Mouse (Mus musculus) neural tube, embryonic 12.5 days (tissue): Measurements from ENCODE around the gene Max. TPM values are rescaled to one million over a fixed set of nuclear protein-coding genes. Genes with fewer than 3 reads are reported as not detected.

Experiments
- ATAC-seq: fragments of 200-750 bp; cut with Nextera tagmentation; 2 replicates; pipeline ENCODE4 v1.8.0; 2017; ENCODE audit warnings: low read depth, mild to moderate bottlenecking, moderate TSS enrichment, moderate library complexity; ENCODE audit not compliant: low FRiP score
- H3K27ac ChIP-seq: fragments of 300-500 bp; sonication (generic); 2 replicates; pipeline ENCODE4 v1.5.1; 2016
- H3K27me3 ChIP-seq: fragments of 300-500 bp; sonication (generic); replicated peaks from 2 replicates; pipeline ENCODE4 v1.6.1; 2016; ENCODE audit warnings: mild to moderate bottlenecking
- H3K36me3 ChIP-seq: fragments of 300-500 bp; sonication (generic); 2 replicates; pipeline ENCODE4 v1.6.1; 2016; ENCODE audit warnings: mild to moderate bottlenecking
- H3K4me1 ChIP-seq: fragments of 300-500 bp; sonication (generic); 2 replicates; pipeline ENCODE4 v1.6.1; 2016
- H3K4me2 ChIP-seq: fragments of 300-500 bp; sonication (generic); replicated peaks from 2 replicates; pipeline ENCODE4 v1.6.1; 2016; ENCODE audit warnings: mild to moderate bottlenecking
- H3K4me3 ChIP-seq: fragments of 300-500 bp; sonication (generic); 2 replicates; pipeline ENCODE4 v1.5.1; 2016
- H3K9ac ChIP-seq: fragments of 300-500 bp; sonication (generic); 2 replicates; pipeline ENCODE4 v1.6.1; 2016; ENCODE audit warnings: mild to moderate bottlenecking
- H3K9me3 ChIP-seq: fragments of 300-500 bp; sonication (generic); 2 replicates; pipeline ENCODE4 v1.6.1; 2016; ENCODE audit warnings: mild to moderate bottlenecking
- WGBS: fragments of 180-500 bp; shearing (Covaris S2); methylation state at CpG from one replicate; pipeline ENCODE4 v1.1.7; 2016; 5-methylcytosine and 5-hydroxymethylcytosine counted together
- polyA plus RNA-seq: library from polyadenylated mRNA; unstranded; fragments of >200 nt; fragmentation: Nextera tagmentation; extraction: Ambion mirVana; gene quantifications from 2 replicates; pipeline ENCODE4 v1.2.1, GENCODE M21; 2016

The Max gene
- polyA plus RNA-seq, 1 experiment from 2014 or later, result 15.4 TPM

DNA sequence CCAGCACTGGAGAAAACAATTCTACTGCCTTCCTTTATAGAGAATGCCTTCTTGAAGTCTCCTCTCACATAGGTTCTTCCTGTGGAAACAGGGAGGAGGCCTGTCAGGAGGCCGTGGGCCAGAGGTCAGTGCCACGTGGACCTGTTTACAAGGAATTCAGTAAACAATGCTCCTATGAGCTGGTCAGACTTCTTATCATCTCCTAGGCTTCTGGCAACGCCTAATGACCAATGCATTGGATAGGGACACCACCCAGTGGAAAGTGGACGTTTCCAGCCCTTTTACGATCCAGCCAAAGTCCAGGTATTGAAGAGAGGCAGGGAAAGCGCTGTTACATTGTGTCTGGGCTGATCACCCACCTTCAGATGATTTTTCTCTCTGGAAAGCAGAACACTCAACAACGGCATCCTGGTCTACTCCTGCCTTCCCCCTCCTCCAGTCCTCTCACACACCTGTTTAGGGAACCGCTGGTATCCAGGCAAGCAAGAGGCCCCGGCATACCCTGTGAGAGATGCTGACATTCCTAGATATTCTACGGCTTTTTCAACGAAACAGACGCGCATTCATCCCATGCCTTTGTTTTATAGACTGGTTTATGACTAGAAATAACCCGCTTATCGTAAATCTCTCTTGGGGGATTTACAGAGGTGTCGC is 20.9 kb upstream of the Max start:
- no peak overlapping the region for H3K4me3 ChIP-seq
- H3K9me3 ChIP-seq, result no peaks in the 10 kb centered on the region
- 43% methylated on average over 16 of the region's 16 CpGs for WGBS
- peak; percentile 44; the same call in 1 of the 2 replicates for ATAC-seq
- peaks cover 8% of the 10 kb centered on the region for H3K4me1 ChIP-seq
- H3K4me2 ChIP-seq, result no peak overlapping the region; the same call in 1 of the 2 replicates
- no peaks in the 10 kb centered on the region for H3K27me3 ChIP-seq
- no peak overlapping the region for H3K9ac ChIP-seq
- H3K36me3 ChIP-seq, result no peaks in the 10 kb centered on the region
- H3K27ac ChIP-seq, result no peak overlapping the region

DNA sequence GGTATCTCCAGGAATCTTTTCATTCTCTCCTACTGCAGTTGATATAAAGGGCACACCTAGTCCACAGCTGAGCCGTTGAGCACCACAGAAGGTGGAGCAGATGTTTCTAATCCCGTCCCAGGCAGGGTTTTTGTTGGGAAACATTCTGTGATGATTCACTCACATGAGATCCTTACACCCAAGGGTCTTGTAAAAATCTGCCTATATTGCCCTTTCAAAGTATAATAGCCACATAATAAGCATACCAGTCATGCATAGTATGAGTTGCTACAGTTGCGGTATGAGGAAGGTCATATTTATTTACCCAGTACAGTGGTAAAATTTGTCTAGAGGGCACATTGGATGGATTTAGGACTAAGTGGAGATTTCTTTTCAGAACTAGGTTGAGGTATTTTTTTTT is 17.5 kb upstream of the Max start:
- H3K4me2 ChIP-seq, result no peak overlapping the region
- H3K27me3 ChIP-seq, result no peaks in the 10 kb centered on the region
- no peaks in the 10 kb centered on the region; the same call in 1 of the 2 replicates for H3K9me3 ChIP-seq
- no peak overlapping the region for H3K9ac ChIP-seq
- no peaks in the 10 kb centered on the region for H3K36me3 ChIP-seq
- no peak for ATAC-seq
- WGBS, result 66% methylated on average over 3 of the region's 3 CpGs
- H3K4me3 ChIP-seq, result no peak overlapping the region
- peaks cover 8% of the 10 kb centered on the region for H3K4me1 ChIP-seq
- H3K27ac ChIP-seq, result no peak overlapping the region

DNA sequence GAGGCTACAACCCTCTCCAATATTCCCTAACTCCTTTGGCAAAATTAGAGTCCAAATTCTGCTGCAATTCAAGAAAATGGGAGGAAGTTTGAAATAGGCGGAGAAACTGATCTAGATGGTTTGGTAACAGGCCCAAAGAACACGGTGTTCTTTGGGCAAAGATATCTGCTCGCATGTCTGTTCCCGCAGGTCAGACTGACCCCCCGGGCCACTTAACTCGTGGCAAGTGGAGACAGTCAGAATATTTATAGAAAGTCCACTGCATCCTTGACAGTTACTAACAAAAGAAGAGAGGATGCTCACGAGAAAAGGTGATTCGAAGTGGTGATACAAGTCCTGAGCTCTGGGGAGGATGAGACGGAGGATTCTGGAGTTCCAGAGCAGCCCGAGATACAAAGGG is 10.7 kb upstream of the Max start:
- Histone ChIP-seq H3K4me1 (no peaks in the 10 kb centered on the region), H3K9ac (no peak overlapping the region), H3K36me3 (no peaks in the 10 kb centered on the region), H3K4me2 (no peak overlapping the region), H3K9me3 (no peaks in the 10 kb centered on the region; the same call in 1 of the 2 replicates), H3K27me3 (no peaks in the 10 kb centered on the region), H3K27ac (no peak overlapping the region), H3K4me3 (no peak overlapping the region)
- no peak for ATAC-seq
- WGBS, result 88% methylated on average over 10 of the region's 10 CpGs

DNA sequence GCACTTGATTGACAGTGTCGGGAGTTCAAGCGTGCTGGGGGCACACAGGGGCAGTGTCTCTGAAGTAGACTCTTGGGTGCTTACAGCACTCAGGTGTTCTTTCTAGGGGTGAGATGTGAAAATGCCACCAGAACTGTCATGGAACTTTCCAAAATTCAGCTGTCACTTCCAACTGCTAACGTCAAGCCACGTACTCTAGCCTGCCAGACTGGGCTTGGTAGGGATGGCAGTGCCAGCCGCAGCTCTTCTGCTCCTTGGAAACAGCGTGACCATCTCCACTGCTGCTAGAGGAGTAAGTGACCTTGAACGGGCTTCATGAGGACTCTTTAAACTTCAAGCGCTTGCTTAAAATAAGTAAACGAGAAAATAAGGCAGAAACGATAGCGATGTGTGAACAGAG is 10.2 kb upstream of the Max start:
- Histone ChIP-seq H3K27me3 (no peaks in the 10 kb centered on the region), H3K4me2 (no peak overlapping the region), H3K4me1 (no peaks in the 10 kb centered on the region), H3K36me3 (no peaks in the 10 kb centered on the region), H3K4me3 (no peak overlapping the region), H3K9me3 (no peaks in the 10 kb centered on the region; the same call in 1 of the 2 replicates), H3K9ac (no peak overlapping the region), H3K27ac (no peak overlapping the region)
- ATAC-seq, result no peak
- WGBS, result 93% methylated on average over 11 of the region's 11 CpGs

DNA sequence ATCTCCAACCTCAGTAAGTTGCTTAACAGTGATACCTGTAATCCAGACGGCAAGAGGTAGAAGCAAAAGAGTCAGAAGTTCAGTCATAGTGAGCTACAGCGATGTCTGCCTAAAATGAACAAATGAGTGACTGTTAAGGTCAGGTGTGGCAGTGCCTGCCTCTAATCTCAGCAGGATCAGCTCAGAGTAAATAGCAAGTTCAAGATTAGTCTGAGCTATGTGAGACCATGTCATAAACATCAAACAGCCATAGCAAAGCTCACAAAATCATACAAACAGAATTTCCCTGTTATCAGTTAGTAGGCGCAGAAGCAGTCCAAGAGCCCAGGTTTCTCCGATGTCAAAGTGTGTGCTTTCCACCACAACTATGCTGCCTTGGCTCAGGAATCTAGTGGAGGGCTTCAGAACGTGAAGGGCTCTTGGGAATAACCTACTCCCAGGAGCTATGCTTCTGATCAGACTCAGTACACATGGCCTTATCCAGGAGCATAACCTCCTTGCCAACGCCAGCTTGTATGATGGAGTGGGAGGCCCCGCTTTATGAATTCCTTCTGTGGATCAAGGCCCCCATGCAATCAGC is 9.7 kb upstream of the Max start:
- Histone ChIP-seq H3K36me3 (no peaks in the 10 kb centered on the region), H3K9ac (no peak overlapping the region), H3K4me3 (no peak overlapping the region), H3K27ac (no peak overlapping the region), H3K27me3 (no peaks in the 10 kb centered on the region), H3K9me3 (no peaks in the 10 kb centered on the region; the same call in 1 of the 2 replicates), H3K4me2 (no peak overlapping the region), H3K4me1 (no peaks in the 10 kb centered on the region)
- no peak for ATAC-seq
- WGBS, result 89% methylated on average over 7 of the region's 7 CpGs

DNA sequence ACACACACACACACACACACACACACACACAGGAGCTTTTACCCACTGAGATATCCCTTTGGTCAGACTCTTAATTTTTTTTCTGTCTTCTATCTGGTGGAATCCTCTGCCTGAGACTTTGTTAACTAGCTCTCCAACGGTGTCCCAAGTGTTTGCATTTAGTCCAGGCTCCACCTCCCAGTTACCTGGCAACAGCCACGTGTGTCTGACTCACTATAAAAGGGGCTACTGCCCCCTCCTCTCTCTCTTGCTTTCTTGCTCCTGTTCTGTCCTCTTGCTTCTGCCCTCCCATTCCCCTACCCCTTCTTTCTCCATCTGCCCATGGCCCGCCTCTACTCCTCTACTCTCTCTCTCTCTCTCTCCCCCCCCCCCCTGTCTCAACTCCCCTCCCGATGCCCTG is 3.9 kb upstream of the Max start:
- ATAC-seq, result no peak
- 3% methylated on average over 4 of the region's 4 CpGs for WGBS
- no peaks in the 10 kb centered on the region for H3K9me3 ChIP-seq
- H3K27ac ChIP-seq, result no peak overlapping the region
- no peak overlapping the region for H3K4me3 ChIP-seq
- H3K4me2 ChIP-seq, result no peak overlapping the region; the same call in 1 of the 2 replicates
- H3K4me1 ChIP-seq, result peaks cover 4% of the 10 kb centered on the region
- H3K36me3 ChIP-seq, result no peaks in the 10 kb centered on the region
- no peak overlapping the region for H3K9ac ChIP-seq
- H3K27me3 ChIP-seq, result no peaks in the 10 kb centered on the region

DNA sequence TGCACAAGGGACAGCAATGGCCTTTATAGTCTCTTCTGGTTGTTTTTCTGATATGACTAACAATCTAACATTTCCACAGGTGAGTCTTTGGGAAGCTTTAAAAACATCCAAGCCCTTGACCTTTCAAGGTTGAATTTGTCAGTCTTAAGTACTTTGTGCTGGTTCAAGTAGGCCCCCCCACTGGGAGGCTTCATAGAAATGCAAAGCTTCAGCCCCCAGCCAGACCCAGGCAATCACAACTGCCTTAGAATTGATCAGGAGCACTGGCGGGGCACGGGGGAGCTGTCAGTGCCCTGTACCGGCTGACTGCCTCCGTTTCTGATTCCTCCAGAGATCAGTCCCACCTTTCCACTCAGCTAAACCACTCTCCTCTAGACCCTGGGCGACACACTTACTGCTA is 3.1 kb upstream of the Max start:
- no peaks in the 10 kb centered on the region for H3K36me3 ChIP-seq

DNA sequence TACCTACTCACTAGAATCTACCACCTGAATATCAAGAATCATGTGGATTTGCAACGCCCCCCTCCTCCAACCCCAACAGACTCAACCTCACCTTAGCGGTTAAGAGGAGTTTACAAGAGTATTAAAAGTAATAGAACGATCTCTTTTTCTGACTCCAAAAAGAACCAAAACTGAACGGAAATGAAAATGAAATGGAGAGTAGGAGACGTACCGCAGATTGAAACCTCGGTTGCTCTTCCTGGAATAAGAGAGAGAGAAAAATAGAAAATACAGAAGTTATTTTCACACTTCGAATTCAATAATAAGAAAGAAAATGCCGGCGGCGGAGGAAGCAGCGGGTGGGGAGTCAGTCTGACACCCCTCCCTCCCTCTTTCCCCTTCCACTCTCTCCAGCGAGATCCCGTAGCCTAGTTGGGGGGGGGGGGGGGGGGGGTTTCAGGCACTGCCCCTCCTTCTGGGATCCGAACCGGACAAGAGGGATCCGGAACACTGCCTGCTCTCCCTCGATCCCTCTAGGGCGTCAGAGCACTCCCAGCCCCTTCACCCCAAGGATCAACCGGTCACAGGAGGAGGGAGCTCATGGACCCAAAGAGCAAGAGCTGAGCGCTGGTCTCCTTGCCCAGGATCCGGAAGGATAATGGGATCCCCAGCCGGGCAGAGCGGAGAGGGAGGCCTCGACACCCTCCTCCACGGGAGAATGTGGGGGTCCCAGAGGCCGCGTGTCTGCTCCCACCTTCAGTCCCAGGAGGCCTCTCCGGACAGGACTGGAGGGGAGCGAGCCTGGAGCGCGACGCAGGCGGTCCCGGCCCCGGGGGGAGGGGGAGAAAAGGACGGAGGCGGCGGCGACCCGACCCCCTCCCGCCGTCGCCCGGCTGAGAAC is 709 bp downstream of the Max start:
- Histone ChIP-seq H3K4me1 (peaks cover 7% of the 10 kb centered on the region), H3K27me3 (no peaks in the 10 kb centered on the region), H3K9me3 (no peaks in the 10 kb centered on the region), H3K27ac (no peak overlapping the region; the same call in 1 of the 2 replicates), H3K4me3 (peak overlapping the region; percentile 79), H3K36me3 (peaks cover 14% of the 10 kb centered on the region), H3K9ac (peak overlapping the region; percentile 89), H3K4me2 (peak overlapping the region; percentile 90)
- 6% methylated on average over 44 of the region's 45 CpGs for WGBS
- ATAC-seq, result peak; percentile 38

More for the DNA sequence above, 3.1 kb upstream of the Max start:
- WGBS, result 17% methylated on average over 5 of the region's 5 CpGs
- Histone ChIP-seq H3K9me3 (no peaks in the 10 kb centered on the region), H3K27me3 (no peaks in the 10 kb centered on the region), H3K4me2 (no peak overlapping the region), H3K27ac (no peak overlapping the region), H3K4me1 (peaks cover 7% of the 10 kb centered on the region), H3K4me3 (no peak overlapping the region), H3K9ac (no peak overlapping the region)
- ATAC-seq, result no peak

DNA sequence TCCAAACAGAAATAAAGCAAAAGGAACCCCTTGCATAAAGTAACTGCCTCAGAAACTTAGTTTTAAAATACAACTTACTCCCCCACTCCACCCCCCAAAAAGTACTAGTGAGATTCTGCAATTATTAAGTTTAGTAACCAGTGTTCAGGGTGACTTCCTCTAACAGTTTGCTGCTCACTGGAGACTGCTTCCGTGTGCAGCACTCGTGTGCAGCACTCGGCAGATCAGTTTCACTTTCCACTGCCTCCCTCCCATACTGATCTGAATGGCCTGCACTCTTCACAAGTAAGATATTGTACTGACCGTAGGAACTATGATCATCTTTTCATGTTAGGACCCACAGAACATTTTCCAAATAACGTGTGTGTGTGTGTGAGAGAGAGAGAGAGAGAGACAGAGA is 4.3 kb downstream of the Max start:
- Histone ChIP-seq H3K9me3 (no peaks in the 10 kb centered on the region), H3K27me3 (no peaks in the 10 kb centered on the region), H3K4me3 (no peak overlapping the region), H3K36me3 (peaks cover 38% of the 10 kb centered on the region), H3K4me2 (no peak overlapping the region), H3K4me1 (peaks cover 7% of the 10 kb centered on the region), H3K9ac (no peak overlapping the region), H3K27ac (no peak overlapping the region)
- no peak for ATAC-seq
- 92% methylated on average over 5 of the region's 5 CpGs for WGBS

DNA sequence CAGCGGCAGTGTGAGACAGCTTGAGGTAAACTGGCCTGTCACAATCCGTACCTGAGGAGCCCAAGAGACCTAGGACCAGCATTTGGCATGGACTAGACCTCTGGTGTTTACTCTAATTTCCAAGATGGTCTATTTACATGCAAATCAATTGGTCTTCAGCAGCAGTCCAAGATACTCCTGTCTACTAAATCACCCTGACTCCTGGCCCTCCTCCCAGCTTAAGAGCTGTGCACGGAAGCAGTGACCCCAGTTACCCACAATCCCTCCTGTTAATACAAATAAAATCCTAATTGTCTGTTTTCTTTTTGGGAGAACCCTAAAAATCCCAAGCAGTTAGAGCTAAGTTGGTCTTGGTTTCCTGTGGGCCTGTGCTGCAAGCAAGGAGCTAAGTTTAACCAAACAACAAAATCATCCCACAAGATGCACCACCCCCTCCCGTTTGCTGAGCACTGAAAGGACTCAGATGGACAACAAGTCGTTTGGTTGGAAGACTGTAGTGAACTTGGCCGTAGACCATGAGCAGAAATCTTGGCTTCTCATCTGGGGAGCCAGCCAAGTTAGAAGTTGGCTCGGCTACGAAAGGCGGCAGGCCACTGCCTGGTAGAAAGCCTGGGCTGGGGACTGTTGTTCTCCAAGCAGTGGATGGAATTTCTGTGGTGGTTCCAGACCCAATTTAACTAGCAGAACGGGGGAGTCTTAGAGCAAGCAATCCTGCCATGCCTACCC is 7.1 kb downstream of the Max start:
- ATAC-seq, result no peak
- Histone ChIP-seq H3K4me3 (no peak overlapping the region), H3K36me3 (peaks cover 56% of the 10 kb centered on the region), H3K9ac (no peak overlapping the region), H3K4me2 (no peak overlapping the region), H3K9me3 (no peaks in the 10 kb centered on the region), H3K4me1 (no peaks in the 10 kb centered on the region; the same call in 1 of the 2 replicates), H3K27ac (no peak overlapping the region), H3K27me3 (no peaks in the 10 kb centered on the region)
- 79% methylated on average over 10 of the region's 10 CpGs for WGBS

DNA sequence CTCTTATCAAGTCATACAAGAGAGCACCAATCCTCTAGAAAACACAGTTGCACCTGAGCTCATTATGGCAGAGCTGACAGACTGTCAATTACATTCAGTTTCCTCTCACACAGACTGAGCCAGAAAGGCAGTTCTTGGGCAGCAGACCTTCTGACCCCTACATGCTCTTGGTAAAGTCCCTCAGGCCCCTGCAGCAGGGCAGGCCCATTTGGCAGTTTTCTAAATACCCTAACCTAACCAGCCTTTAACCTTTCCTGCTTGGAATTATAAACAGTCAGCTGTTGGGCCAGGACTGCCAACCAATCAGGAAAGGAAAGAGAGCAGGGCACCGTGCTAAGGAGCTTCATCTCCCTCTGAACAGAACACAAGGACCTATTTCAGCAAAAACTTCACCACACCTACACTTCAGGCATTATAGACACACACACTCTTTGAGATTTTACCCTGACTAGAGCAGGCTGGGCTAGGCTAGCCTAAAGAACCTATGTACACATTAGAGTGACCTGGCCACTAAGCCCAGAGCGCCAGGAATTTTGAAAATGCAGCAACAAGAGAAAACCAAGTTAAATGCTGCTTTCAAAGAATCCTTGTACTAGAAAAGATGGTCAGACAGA is 8.1 kb downstream of the Max start:
- peaks cover 56% of the 10 kb centered on the region for H3K36me3 ChIP-seq
- ATAC-seq, result no peak
- WGBS, result 94% methylated on average over 2 of the region's 2 CpGs

More for the DNA sequence above, 8.1 kb downstream of the Max start:
- H3K4me1 ChIP-seq, result no peaks in the 10 kb centered on the region; the same call in 1 of the 2 replicates
- no peak overlapping the region for H3K27ac ChIP-seq
- no peak overlapping the region for H3K4me3 ChIP-seq
- no peak overlapping the region for H3K9ac ChIP-seq
- H3K4me2 ChIP-seq, result no peak overlapping the region
- H3K9me3 ChIP-seq, result no peaks in the 10 kb centered on the region
- H3K27me3 ChIP-seq, result no peaks in the 10 kb centered on the region
